Mouse (Mus musculus): Measurements from ENCODE around the gene Creld1.

GRCm38 (mm10) chr6:113442442-113443090, 40.5 kb upstream of the Creld1 start, which contains the start of gene Jagn1:
- no peak for TF ChIP-seq GATA1 (IDR thresholded peaks at IDR 0.05; ENCODE audit: borderline replicate concordance, low read length)
- TF ChIP-seq FLI1 (IDR thresholded peaks at IDR 0.05; ENCODE audit: low read length) = 0 out of 2 replicates have a peak, but pooled peaks have one; percentile 54

Data from megakaryocyte, embryonic 14.5 days (primary cell).